Mouse (Mus musculus): ENCODE results near the gene Phf7.
A peak's percentile ranks its signal among the peaks of the same experiment; 100 is the strongest.

Phf7 gene

DNA sequence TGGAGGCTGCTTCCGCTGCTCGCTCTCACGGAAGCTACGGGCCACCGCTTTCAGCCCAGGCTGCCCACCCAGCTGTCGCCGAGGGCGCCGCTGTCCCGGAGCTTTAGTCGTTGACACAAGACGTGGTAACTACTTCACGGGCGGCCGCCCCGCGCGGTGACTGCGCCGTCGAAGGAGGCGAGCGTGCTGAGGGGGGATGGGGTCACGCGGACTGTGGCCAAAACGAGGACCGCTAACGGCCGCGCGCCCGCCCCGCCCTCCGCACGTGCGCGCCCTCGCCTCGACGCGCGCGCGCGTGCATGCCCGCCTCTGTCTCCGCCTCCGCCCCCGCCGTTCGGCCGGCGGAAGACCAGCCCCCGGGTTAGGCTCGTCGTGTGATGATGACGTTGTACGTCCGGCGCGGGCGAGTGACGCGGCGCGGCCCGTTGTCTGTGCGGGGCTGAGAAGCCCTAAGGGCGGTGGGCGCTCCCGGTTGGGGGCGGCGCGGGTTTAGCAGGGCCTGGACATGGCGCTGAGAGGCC lies at the start of gene Phf7, which contains the start of gene Bap1:
Phf7 (minus strand) TSS at position 234 of the 521 bp plus-strand sequence.
Bap1 (plus strand) TSS at position 367 of the 521 bp plus-strand sequence.
- DNase-seq: peak; percentile 90 to 93

DNA sequence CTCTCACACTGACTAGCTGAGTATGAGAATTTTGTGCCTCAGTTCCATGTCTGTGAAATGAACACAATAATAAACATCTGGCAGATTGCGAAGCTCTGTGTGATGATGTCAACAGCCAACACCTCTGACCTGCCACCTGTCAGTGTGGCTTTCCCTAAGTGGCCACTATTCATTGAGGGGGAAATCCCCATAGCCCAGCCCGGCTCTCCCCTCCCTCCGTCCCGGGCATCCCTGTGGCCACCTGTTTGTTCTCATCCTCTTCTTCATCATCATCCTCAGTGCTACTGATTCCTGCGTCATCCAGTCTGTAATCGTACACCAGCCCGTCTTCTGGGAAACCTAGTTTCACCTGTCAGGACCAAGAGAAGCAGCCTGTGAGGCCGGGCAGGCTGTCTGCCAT lies 34.6 kb upstream of the Phf7 start:
- DNase-seq: no peak

DNA sequence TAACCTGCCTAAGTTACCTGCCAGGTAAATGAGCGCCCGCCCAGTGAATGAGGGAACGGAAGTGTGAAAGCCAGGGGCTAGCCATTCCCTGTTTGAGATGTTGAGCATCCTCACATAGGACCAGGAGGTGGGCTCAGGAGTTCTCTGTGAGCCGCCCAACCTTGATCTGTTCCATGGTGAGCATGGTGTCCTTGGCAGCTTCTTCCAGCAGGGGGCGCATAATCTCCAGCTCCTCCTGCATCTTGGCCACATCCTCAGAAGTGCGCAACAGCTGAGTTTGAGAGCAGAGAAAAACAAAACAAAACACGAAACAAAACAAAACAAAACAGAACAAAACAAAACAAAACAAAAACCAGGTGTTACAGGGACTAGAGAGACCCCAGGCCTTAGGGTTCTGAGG lies 21.0 kb upstream of the Phf7 start:
- peak; percentile 42 to 82 for DNase-seq

DNA sequence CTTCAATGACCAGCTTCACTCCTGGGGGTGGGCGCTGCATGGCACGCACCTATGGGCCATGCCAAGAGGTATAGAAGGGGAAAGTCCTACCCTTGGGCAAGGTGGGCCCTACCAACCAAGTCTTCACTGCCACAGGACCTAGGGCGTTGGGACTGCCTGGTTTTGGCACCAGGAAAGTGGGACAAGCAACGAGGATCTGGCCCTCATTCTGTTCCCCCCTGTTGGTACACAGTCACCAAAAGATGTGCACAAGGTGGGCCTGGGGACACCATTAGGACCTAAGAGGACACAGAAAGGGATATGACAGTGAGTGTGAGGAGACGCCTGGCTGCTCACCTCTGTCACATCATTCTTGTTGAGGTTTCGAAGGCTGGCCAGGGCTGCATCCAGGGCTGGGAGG lies 20.0 kb upstream of the Phf7 start:
- DNase-seq: no peak

DNA sequence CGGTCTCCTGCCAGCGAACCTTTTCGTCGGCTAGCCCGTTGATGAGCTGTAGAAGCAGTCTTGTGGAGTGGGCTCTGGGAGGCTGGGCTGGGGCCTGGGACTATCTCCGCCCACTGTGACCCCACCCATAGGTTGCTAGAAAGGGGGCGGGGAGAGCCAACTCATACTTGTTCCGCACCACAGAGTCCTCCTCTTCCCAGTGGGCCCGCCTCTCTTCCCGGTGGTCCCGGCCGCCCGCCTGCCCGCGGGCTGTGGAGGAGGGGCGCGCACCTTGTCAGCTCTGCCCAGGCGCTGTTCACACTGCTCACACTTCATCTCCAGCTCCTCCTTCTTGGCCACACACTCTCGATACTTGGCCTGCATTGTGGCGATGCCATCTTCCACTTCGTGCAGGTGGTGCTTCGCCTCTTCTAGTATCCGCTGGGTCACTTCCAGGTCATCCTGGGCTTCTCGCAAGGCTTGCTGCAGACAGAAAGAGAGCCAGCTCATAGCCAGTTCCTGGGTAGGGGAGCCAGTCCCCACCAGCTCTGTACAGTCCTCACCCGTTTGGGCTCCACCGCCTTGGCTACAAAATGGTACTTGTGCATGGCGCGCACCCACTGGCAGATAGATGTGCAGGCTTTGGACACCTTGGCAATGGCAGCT lies 18.5 kb upstream of the Phf7 start:
- DNase-seq: no peak

DNA sequence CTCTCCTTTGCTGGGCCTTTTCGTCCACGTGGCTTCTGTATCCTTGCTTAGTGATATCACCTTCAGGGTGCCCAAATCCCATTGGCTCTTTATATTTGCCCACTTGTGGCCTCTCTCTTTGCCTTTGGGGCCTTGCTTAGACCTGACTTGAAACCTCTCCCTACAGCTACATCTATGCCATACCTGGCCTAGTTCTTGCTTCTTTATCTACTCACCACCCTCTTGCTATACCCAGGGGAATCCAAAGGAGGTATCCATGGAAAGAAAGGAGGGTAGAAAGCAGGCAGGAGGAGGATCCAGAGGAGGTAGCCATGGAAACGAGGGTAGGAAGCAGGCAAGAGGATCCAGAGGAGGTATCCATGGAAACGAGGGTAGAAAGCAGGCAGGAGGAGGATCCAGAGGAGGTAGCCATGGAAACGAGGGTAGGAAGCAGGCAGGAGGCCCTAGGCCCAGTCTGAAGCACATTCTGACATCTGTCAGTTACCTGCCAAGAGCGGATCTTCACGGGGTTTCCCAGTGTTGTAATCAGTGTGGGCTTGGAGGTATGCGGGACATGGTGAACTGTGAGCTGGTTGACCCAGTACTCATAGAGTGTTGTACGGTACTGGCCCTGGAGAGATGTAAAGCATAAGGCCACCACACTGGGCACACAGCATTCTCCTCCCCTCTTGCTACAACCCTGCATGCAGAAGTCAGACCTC lies 17.3 kb upstream of the Phf7 start:
- DNase-seq: no peak

DNA sequence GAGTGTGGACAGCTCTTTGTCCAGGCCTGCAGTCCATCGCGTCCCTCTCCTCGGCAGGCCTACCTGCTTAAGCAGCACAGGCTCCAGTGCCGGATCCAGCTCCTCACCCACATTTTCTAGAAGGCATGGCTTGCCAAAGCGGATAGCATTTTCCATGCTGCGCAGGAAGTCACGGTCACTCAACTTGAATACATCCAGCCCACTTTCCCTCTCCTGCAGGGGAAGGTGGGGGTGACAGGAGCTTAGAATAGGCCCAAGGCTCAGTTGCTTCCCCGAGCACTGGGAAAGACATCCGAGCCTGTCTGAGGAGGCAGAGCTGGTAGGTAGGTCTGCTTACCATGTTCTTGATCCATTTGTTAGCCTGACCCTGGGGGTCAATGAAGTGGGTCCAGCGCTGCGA lies 16.5 kb upstream of the Phf7 start:
- no peak for DNase-seq

DNA sequence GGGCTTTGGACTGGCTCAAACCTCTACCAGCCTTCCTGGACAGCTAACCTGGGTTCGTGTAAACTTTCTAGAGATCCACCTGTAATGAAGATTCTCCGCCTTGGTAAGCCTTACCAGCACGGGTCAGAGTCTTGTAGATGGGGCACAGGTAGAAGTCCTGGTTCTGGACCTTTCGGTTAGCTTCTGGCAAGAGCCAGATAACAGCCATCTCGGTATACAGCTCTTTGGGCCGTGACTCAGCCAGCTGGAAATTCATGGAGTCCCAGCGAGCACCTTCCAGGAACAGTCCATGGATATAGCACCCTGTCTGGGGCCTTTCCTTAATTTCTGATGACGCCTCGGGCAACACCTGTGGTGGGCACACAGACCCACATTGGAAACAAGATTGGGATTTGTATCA lies 9.8 kb upstream of the Phf7 start:
- DNase-seq: no peak

DNA sequence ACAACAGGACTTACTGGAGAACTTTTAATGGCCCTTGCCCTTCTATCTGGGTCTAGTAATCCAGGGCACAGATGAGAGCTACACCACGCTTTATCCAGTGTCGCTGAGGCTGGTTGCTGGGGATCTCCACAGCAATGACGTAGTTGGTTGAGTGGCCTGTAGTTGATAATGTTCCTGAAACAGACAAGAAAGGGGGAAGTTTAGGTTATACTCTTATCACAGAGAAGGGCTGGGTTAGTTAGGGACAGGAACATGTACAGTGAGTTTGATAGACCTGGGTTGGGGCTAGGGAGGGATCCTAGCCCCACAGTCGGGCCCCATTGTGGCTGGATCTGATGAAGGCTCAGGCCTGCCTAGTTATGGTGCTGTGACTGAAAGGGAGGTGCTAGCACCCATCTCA lies 9.3 kb upstream of the Phf7 start:
- DNase-seq: no peak

DNA sequence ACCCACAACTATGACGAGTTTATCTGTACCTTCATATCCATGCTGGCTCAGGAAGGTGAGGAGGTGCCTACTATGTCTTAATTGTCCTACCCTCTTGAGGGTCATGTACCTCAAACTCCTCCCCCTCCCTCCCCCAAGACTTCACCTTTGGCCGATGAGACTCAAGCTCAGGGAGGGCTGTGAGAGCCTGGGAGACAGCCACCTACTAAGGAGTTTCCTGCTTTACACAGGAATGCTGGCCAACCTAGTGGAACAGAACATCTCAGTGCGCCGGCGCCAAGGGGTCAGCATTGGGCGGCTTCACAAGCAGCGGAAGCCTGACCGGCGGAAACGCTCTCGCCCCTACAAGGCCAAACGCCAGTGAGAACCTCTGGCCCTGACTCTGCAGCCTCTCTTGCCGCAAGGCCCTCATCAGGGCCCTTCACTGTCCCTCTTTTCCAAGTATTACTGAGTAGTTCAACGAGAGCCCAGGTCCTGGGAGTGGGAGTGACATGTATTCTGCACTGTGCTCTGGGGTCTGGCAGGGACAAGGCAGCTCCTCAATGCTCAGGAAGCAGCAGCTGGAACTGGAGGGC lies 7.4 kb upstream of the Phf7 start:
- DNase-seq: peak; percentile 77 to 80

DNA sequence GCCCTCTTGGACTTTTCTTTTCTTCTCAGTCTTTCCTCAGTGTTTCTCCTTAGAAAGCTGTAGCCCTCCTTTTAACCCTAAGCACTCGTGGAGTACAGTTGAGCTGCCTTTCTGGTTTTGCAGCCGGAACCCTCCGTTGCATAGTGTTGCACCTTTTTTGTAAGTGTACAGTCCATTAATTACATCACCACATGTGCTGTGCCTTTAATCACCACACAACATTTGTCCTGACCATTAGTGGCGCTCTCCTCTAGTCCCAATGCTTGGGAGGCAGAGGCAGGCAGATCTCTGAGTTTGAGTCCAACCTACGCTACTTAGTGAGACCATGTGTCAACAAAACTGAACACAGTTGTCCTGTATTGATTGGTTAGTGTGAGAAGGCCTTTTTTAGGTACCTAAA lies 974 bp upstream of the Phf7 start:
- DNase-seq: no peak

DNA sequence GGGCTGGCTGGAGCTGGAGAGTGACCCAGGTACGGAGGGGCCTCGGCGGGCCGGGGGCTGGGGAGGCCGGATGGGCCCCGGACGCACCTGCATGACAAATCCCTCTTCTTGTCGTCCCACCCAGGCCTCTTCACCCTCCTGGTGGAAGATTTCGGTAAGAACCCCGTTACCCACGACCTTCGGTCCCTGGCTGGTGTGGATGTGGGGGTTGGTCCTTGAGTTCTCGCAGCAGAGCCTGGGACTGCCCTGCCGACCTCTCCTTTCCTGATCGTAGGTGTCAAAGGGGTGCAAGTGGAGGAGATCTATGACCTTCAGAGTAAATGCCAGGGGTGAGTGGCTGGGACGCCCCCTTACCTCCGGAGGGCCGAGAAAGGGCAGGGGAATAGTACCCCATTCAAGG lies 509 bp upstream of the Phf7 start:
- DNase-seq: no peak

DNA sequence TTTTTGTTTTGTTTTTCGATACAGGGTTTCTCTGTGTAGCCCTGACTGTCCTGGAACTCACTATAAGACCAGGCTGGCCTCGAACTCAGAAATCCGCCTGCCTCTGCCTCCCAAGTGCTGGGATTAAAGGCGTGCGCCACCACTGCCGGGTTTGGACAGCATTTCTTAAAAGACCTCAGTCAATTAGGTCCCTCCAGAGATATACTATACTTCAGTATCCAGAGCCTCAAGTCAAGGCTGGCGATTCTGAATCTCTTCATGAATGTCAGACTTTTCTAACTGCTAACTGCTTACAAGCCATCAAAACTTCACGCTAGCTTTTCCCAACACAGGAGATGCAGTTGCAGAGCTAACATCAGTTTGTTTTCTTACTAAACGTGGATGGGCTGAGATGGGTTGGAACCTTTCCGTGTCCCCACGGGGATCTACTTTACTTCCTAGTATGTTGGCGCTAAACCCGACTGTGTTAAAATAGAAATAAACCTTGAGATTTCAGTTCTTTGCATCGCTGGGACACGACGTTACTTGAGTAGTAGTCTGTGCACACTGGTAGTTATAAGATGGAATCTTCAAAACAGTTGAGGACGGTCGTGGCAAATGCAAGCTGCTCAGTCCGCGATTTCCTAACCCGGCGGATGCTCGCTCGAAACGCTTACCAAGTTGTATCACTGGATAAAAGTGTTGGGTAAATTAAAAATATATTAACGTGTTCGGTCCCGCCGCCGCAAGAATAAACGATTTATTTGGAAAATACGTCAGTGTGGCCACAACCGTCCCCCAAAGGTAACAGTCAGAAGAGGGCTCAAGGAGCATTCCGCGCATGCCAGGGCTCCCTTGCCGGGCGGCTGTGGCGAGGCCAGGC lies 664 bp downstream of the Phf7 start:
- DNase-seq: no peak

DNA sequence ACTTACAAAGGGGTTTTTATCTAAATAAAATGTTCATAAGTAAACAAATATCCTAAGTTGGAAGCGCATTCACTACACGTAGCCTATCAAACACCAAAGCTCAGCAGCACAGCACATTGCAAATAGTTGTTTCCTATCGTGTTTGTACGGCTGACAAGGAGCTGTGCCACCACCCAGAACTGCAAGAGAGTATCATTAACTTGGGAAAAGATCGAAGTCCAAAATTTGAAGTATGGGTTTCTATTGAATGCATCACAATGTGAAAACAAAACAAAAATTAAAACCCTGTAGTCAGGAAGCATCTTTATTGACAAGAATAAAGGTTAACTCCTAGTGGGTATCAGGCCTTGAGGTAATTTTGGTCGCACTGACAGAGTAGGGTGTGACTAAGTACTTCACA lies 2.7 kb downstream of the Phf7 start:
- no peak for DNase-seq

DNA sequence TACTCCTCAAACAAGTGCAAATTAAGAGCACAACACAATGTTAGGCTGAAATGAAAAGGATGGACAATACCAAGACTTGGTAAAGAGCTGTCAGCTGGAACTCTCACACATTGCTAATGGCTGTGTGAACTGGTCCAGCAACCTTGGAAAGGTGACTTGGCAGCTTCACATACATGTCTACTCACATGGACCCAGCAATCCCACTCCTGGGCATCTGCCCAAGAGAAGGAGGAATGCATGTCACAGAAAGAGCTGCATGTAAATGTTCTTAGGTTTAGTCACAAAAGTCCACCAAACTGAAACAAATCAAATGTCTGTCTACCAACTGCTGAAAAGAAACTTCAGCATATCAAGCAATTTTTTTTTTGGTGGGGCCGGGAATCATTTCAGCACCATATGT lies 5.2 kb downstream of the Phf7 start:
- no peak for DNase-seq

DNA sequence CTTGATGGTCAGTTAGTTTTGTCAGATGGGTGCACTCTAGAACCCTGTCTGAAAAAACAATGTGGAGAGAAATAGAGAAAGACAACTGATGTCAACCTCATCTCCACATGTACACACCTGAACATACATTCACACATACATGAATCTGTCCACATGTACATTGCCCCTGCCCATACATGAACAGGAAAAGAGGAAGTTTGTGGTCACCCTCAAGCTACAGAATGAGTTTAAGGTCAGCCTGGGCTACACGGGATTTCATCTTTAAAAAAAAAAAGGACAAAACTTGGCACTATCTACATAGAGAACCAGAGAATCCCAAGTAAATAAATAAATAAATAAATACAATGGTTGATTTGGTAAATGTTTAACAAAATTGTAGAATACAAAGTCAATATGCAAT lies 6.3 kb downstream of the Phf7 start:
- DNase-seq: no peak

DNA sequence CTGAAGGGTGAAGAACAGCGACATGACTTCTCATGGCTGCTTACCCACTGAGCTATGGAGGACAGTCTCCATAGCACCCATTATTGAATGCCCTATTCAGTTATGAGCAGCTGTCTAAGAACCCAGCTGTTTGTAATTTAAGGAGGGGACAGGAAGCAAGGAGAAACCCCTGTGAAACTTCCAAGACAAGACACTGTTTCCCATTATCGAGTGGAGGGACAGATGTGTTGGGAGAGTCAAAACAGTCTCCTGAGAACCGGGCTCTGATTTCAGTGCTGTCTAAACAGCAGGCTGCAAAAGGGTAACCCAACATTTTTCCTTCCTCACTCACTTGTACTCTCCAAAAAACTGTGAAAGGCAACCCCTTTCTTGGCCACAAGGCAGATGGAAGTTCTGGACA lies 10.6 kb downstream of the Phf7 start:
- no peak for DNase-seq

DNA sequence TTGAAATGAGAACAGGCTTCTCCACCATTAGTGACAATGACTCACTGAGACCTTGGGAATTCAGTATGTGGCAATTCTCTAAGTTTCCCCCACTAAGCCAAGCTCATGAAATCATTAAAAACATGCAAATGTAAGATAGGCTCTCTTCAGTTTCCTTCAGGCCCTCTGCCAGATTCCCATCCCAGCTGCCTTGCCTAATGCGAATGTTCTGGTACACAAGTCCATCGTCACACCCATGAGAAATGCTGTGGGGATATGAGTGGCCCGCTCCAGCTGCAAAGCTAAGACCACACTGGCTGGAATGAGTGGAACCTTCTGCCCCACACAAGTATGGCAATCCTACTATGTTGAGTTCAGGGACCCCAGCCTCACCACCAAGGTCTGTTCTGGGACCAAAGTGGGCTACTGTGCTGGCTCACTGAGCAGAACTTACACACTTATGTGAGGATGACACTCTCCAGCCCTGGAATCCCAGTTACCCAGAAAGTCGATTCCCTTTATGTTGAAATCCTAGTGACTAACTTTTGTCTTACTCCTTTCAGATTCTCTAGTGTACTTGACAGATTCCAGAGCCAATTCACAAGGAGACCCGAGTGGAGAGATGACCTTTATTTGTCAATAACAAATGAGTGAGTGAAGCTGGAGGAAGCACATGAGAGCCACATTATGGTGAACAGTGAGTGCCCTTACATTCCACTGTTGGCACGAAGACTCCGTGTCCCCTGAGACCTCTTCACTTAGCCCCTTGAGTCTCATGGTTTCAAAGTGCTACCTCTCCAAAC lies 13.8 kb downstream of the Phf7 start:
- DNase-seq: no peak

DNA sequence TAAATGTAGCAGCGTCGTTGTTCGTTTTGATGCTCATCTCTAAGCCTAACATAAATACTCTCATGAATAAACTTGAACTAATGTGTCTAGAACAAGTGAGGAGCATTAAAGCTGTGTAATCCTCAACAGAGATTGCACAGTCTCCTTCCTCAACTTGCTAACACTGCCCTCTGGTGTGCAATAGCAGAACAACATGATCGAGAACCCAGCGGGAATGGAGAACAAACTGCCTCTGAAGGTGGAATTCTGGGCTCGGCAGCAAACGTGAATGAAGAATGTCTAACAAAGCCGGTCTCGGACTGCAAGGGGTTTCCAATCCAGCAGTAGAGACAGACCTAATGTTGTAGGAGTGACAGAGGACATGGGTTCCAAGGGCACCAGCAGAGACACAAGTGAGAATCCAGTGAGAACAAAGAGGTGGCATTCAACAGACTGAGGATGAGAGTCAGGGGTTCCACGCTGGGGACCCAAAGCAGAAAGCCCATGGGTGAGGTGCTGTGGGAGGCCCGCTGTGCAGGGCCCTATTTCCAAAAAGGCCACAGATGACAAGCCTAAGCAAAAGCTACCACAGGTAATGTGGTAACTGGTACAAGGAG lies 17.0 kb downstream of the Phf7 start:
- peak; percentile 53 to 83 for DNase-seq

DNA sequence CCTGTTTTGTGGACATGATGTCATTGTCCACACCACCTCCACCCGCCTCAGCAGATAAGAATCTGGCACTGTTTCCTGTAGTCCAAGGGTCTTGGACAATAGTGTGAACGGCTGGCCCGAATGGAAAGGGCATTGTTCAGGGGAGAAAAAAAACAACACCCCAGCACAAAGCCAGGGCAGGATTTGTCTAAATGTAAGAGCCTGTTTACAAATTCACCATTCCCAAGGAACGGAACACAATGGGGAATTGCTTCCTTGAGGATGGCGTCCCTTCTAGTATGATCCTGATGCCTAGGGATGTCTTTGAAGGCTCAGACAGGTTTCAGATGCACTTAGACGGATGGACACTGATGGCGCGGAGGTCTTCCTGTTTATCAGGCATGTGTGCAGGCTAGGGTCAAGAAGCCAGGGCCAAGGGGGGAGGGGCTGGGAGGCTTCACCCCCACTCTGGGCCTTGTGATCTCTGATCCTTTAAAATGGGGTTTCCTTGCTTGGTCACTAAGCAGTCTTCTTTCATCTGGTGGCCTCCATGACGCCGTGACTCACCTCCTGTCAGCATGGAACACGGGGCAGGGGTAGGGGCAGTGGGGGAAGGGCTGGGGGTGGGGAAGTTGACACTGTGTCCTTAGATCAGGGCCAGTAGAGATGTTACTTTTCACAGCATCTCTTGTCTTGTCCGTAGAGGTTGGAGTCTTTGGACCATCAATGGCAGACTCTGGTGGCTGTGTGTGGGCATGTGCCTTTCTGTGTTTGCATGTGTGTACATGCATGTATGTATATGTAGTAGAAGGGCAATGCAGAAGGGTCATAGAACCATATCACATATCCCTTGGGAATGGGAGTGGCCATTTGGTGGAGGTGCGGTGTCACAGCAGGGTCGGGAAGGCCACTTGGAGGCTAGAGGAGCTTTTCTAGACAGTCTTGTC lies 17.8 kb downstream of the Phf7 start:
- DNase-seq: peak; percentile 30 to 62
